Mouse (Mus musculus) liver, embryonic 12.5 days (tissue): ENCODE results near the gene Camk2n1. TPM values are rescaled to one million over a fixed set of nuclear protein-coding genes. Genes with fewer than 3 reads are reported as not detected.

Experiments
- ATAC-seq: fragments of 200-750 bp; cut with Nextera tagmentation; 2 replicates; pipeline ENCODE4 v1.8.0; 2017; ENCODE audit warnings: moderate number of reproducible peaks, mild to moderate bottlenecking, moderate library complexity
- H3K27ac ChIP-seq: fragments of 300-500 bp; sonication (generic); 2 replicates; pipeline ENCODE4 v1.5.1; 2016; ENCODE audit warnings: mild to moderate bottlenecking
- H3K27me3 ChIP-seq: fragments of 300-500 bp; sonication (generic); replicated peaks from 2 replicates; pipeline ENCODE4 v1.6.1; 2016; ENCODE audit warnings: mild to moderate bottlenecking, moderate library complexity
- H3K36me3 ChIP-seq: fragments of 300-500 bp; sonication (generic); 2 replicates; pipeline ENCODE4 v1.6.1; 2016; ENCODE audit warnings: mild to moderate bottlenecking, moderate library complexity
- H3K4me1 ChIP-seq: fragments of 300-500 bp; sonication (generic); 2 replicates; pipeline ENCODE4 v1.6.1; 2016
- H3K4me2 ChIP-seq: fragments of 300-500 bp; sonication (generic); 2 replicates; pipeline ENCODE4 v1.6.1; 2016; ENCODE audit warnings: mild to moderate bottlenecking, moderate library complexity
- H3K4me3 ChIP-seq: fragments of 300-500 bp; sonication (generic); 2 replicates; pipeline ENCODE4 v1.5.1; 2016; ENCODE audit warnings: mild to moderate bottlenecking, moderate library complexity
- H3K9ac ChIP-seq: fragments of 300-500 bp; sonication (generic); 2 replicates; pipeline ENCODE4 v1.6.1; 2016; ENCODE audit warnings: mild to moderate bottlenecking, moderate library complexity
- H3K9me3 ChIP-seq: fragments of 300-500 bp; sonication (generic); replicated peaks from 2 replicates; pipeline ENCODE4 v1.6.1; 2016; ENCODE audit warnings: mild to moderate bottlenecking, moderate library complexity
- WGBS: fragments of 180-500 bp; shearing (Covaris S2); methylation state at CpG from one replicate; pipeline ENCODE4 v1.1.7; 2016; ENCODE audit not compliant: insufficient replicate concordance; 5-methylcytosine and 5-hydroxymethylcytosine counted together
- polyA plus RNA-seq: library from polyadenylated mRNA; unstranded; fragments of >200 nt; fragmentation: Nextera tagmentation; extraction: Ambion mirVana; gene quantifications from 2 replicates; pipeline ENCODE4 v1.2.1, GENCODE M21; 2016

The Camk2n1 gene
- polyA plus RNA-seq, 1 experiment from 2014 or later, result 1.4 TPM

- WGBS, result 6% methylated on average over 16 of the region's 16 CpGs
- Histone ChIP-seq H3K27ac (no peak overlapping the region), H3K36me3 (no peaks in the 10 kb centered on the region), H3K9me3 (no peaks in the 10 kb centered on the region), H3K27me3 (peaks cover 44% of the 10 kb centered on the region), H3K4me2 (no peak overlapping the region), H3K9ac (no peak overlapping the region), H3K4me3 (no peak overlapping the region), H3K4me1 (no peaks in the 10 kb centered on the region)
- ATAC-seq, result no peak
Observed at GRCm38 (mm10) chr4:138504632-138505101, 50.6 kb downstream of the Camk2n1 start.

GRCm38 (mm10) chr4:138505171-138505870, 51.2 kb downstream of the Camk2n1 start:
- Histone ChIP-seq H3K27ac (no peak overlapping the region), H3K27me3 (peaks cover 44% of the 10 kb centered on the region), H3K4me1 (no peaks in the 10 kb centered on the region), H3K36me3 (no peaks in the 10 kb centered on the region), H3K4me2 (no peak overlapping the region), H3K4me3 (no peak overlapping the region), H3K9me3 (no peaks in the 10 kb centered on the region), H3K9ac (no peak overlapping the region)
- WGBS, result 4% methylated on average over 10 of the region's 10 CpGs
- no peak for ATAC-seq

GRCm38 (mm10) chr4:138507903-138508302, 53.8 kb downstream of the Camk2n1 start:
- Histone ChIP-seq H3K4me1 (no peaks in the 10 kb centered on the region), H3K9ac (no peak overlapping the region), H3K4me3 (no peak overlapping the region), H3K27me3 (peaks cover 44% of the 10 kb centered on the region), H3K27ac (no peak overlapping the region), H3K4me2 (no peak overlapping the region), H3K9me3 (no peaks in the 10 kb centered on the region), H3K36me3 (no peaks in the 10 kb centered on the region)
- 45% methylated on average over 6 of the region's 6 CpGs for WGBS
- ATAC-seq, result no peak

Other genes with a start within 250 kb of the Camk2n1 start
- 48.2 and 50.1 TPM in 2 replicates for gene Hp1bp3, start 238.0 kb upstream of the Camk2n1 start, polyA plus RNA-seq
- gene Sh2d5, start 203.9 kb upstream of the Camk2n1 start, polyA plus RNA-seq, result 0.61 and 0.87 TPM in 2 replicates
- 0.26 and 0.37 TPM in 2 replicates for gene Kif17, start 203.9 kb upstream of the Camk2n1 start, polyA plus RNA-seq
- gene Ddost, start 149.6 kb upstream of the Camk2n1 start, polyA plus RNA-seq, result 206 and 212 TPM in 2 replicates
- 28.8 and 30.2 TPM in 2 replicates for gene Pink1, start 128.0 kb upstream of the Camk2n1 start, polyA plus RNA-seq
- 5.1 and 5.8 TPM in 2 replicates for gene Cda, start 86.3 kb upstream of the Camk2n1 start, polyA plus RNA-seq
- not detected in 2 replicates for gene Fam43b, start 57.8 kb upstream of the Camk2n1 start, polyA plus RNA-seq
- gene Mul1, start 19.6 kb upstream of the Camk2n1 start, polyA plus RNA-seq, result 9.4 and 10.2 TPM in 2 replicates
- gene Vwa5b1, start 181.6 kb downstream of the Camk2n1 start, polyA plus RNA-seq, result not detected in 2 replicates